Mouse (Mus musculus) intestine, embryonic 16.5 days (tissue): ENCODE results near the gene Ctnna3. TPM values are rescaled to one million over a fixed set of nuclear protein-coding genes. Genes with fewer than 3 reads are reported as not detected.
"Not testable (repeated sequence)": the region's sequence is repeated elsewhere in the genome, so short reads cannot be mapped to it uniquely, and the experiment has no call there.

Source experiments
- ATAC-seq: fragments of 200-750 bp; cut with Nextera tagmentation; 2 replicates; pipeline ENCODE4 v1.8.0; 2017; ENCODE audit warnings: moderate TSS enrichment, moderate library complexity
- H3K27ac ChIP-seq: fragments of 300-500 bp; sonication (generic); 2 replicates; pipeline ENCODE4 v1.5.1; 2014; ENCODE audit warnings: mild to moderate bottlenecking, low read length
- H3K27me3 ChIP-seq: fragments of 300-500 bp; sonication (generic); replicated peaks from 2 replicates; pipeline ENCODE4 v1.6.1; 2014; ENCODE audit warnings: low read length, control low read depth, mixed read lengths; ENCODE audit not compliant: control insufficient read depth, insufficient read depth
- H3K36me3 ChIP-seq: fragments of 300-500 bp; sonication (generic); 2 replicates; pipeline ENCODE4 v1.6.1; 2014; ENCODE audit warnings: low read length, control low read depth; ENCODE audit not compliant: control insufficient read depth, insufficient read depth
- H3K4me1 ChIP-seq: fragments of 300-500 bp; sonication (generic); 2 replicates; pipeline ENCODE4 v1.6.1; 2014; ENCODE audit warnings: low read length, control low read depth, mixed read lengths; ENCODE audit not compliant: control insufficient read depth, insufficient read depth
- H3K4me2 ChIP-seq: fragments of 300-500 bp; sonication (generic); 2 replicates; pipeline ENCODE4 v1.6.1; 2014; ENCODE audit warnings: low read depth, low read length, control low read depth
- H3K4me3 ChIP-seq: fragments of 300-500 bp; sonication (generic); 2 replicates; pipeline ENCODE4 v1.5.1; 2014; ENCODE audit warnings: mild to moderate bottlenecking, low read length
- H3K9ac ChIP-seq: fragments of 300-500 bp; sonication (generic); 2 replicates; pipeline ENCODE4 v1.6.1; 2014; ENCODE audit warnings: low read depth, low read length
- H3K9me3 ChIP-seq: fragments of 300-500 bp; sonication (generic); 2 replicates; pipeline ENCODE4 v1.6.1; 2016; ENCODE audit warnings: low read length, control low read depth; ENCODE audit not compliant: control insufficient read depth
- WGBS: fragments of 180-500 bp; shearing (Covaris S2); extraction: QIAGEN DNeasy Blood & Tissue Kit; methylation state at CpG from one replicate; pipeline ENCODE4 v1.1.7; 2014; 5-methylcytosine and 5-hydroxymethylcytosine counted together
- polyA plus RNA-seq: library from polyadenylated mRNA; unstranded; fragments of >200 nt; fragmentation: Nextera tagmentation; extraction: Ambion mirVana; gene quantifications from 2 replicates; pipeline ENCODE4 v1.2.1, GENCODE M21; 2015

Ctnna3 gene
- polyA plus RNA-seq, 1 experiment from 2014 or later, result 0.89 TPM

GRCm38 (mm10) chr10:63432887-63433286 is 3.0 kb downstream of the Ctnna3 start:
- no peaks in the 10 kb centered on the region for H3K9me3 ChIP-seq
- WGBS, result 67% methylated on average over 2 of the region's 2 CpGs
- H3K9ac ChIP-seq, result no peak overlapping the region
- no peak overlapping the region for H3K4me2 ChIP-seq
- H3K4me1 ChIP-seq, result no peaks in the 10 kb centered on the region
- H3K27ac ChIP-seq, result no peak overlapping the region
- H3K36me3 ChIP-seq, result no peaks in the 10 kb centered on the region
- H3K4me3 ChIP-seq, result no peak overlapping the region
- no peaks in the 10 kb centered on the region for H3K27me3 ChIP-seq
- no peak for ATAC-seq

- H3K9ac ChIP-seq, result no peak overlapping the region
- H3K4me3 ChIP-seq, result no peak overlapping the region
- H3K36me3 ChIP-seq, result no peaks in the 10 kb centered on the region
- no peak overlapping the region for H3K27ac ChIP-seq
- no peaks in the 10 kb centered on the region for H3K4me1 ChIP-seq
- no peaks in the 10 kb centered on the region for H3K27me3 ChIP-seq
- H3K4me2 ChIP-seq, result no peak overlapping the region
- ATAC-seq, result no peak
- H3K9me3 ChIP-seq, result no peaks in the 10 kb centered on the region
Measured at GRCm38 (mm10) chr10:63438736-63439262, 8.9 kb downstream of the Ctnna3 start.

- ATAC-seq, result no peak
- Histone ChIP-seq H3K4me1 (no peaks in the 10 kb centered on the region), H3K27me3 (no peaks in the 10 kb centered on the region), H3K4me2 (no peak overlapping the region), H3K36me3 (no peaks in the 10 kb centered on the region), H3K9me3 (no peaks in the 10 kb centered on the region), H3K9ac (no peak overlapping the region), H3K27ac (no peak overlapping the region), H3K4me3 (no peak overlapping the region)
- WGBS, result 62% methylated on average over 7 of the region's 7 CpGs
Measured at GRCm38 (mm10) chr10:63439694-63440228, 9.9 kb downstream of the Ctnna3 start.

- not testable (repeated sequence) for H3K4me1 ChIP-seq, H3K9ac ChIP-seq, H3K9me3 ChIP-seq, H3K27me3 ChIP-seq, ATAC-seq, H3K4me2 ChIP-seq, H3K4me3 ChIP-seq, H3K27ac ChIP-seq, H3K36me3 ChIP-seq
- 84% methylated on average over 13 of the region's 13 CpGs for WGBS
Measured at GRCm38 (mm10) chr10:63444602-63445387, 14.9 kb downstream of the Ctnna3 start.

GRCm38 (mm10) chr10:63453926-63454325 is 24.0 kb downstream of the Ctnna3 start:
- H3K9me3 ChIP-seq, result no peaks in the 10 kb centered on the region
- no peak overlapping the region for H3K9ac ChIP-seq
- no peak for ATAC-seq
- no peaks in the 10 kb centered on the region for H3K36me3 ChIP-seq
- H3K27ac ChIP-seq, result no peak overlapping the region
- H3K4me1 ChIP-seq, result no peaks in the 10 kb centered on the region
- 83% methylated on average over 4 of the region's 4 CpGs for WGBS
- no peaks in the 10 kb centered on the region for H3K27me3 ChIP-seq
- H3K4me3 ChIP-seq, result no peak overlapping the region
- no peak overlapping the region for H3K4me2 ChIP-seq

GRCm38 (mm10) chr10:63455110-63455878 is 25.4 kb downstream of the Ctnna3 start:
- 57% methylated on average over 8 of the region's 8 CpGs for WGBS

GRCm38 (mm10) chr10:63457292-63458128 is 27.6 kb downstream of the Ctnna3 start:
- Histone ChIP-seq H3K27ac (no peak overlapping the region), H3K9ac (0 out of 2 replicates have a peak overlapping the region, but pooled peaks have one; percentile 30), H3K27me3 (no peaks in the 10 kb centered on the region), H3K4me2 (peak overlapping the region; percentile 17), H3K4me1 (no peaks in the 10 kb centered on the region), H3K9me3 (no peaks in the 10 kb centered on the region), H3K4me3 (peak overlapping the region; percentile 27), H3K36me3 (no peaks in the 10 kb centered on the region)
- ATAC-seq, result peak; percentile 42; the same call in 1 of the 2 replicates
- WGBS, result 38% methylated on average over 17 of the region's 17 CpGs

More at GRCm38 (mm10) chr10:63455110-63455878, 25.4 kb downstream of the Ctnna3 start:
- Histone ChIP-seq H3K9me3 (no peaks in the 10 kb centered on the region), H3K27me3 (no peaks in the 10 kb centered on the region), H3K4me1 (no peaks in the 10 kb centered on the region), H3K36me3 (no peaks in the 10 kb centered on the region), H3K9ac (no peak overlapping the region), H3K4me2 (no peak overlapping the region), H3K4me3 (no peak overlapping the region), H3K27ac (no peak overlapping the region)
- ATAC-seq, result no peak

GRCm38 (mm10) chr10:63460935-63461334 is 31.0 kb downstream of the Ctnna3 start:
- 43% methylated on average over 5 of the region's 5 CpGs for WGBS
- H3K4me2 ChIP-seq, result no peak overlapping the region

More at GRCm38 (mm10) chr10:63460935-63461334, 31.0 kb downstream of the Ctnna3 start:
- Histone ChIP-seq H3K9ac (no peak overlapping the region), H3K27ac (no peak overlapping the region), H3K36me3 (no peaks in the 10 kb centered on the region), H3K4me1 (no peaks in the 10 kb centered on the region), H3K27me3 (no peaks in the 10 kb centered on the region), H3K9me3 (no peaks in the 10 kb centered on the region), H3K4me3 (no peak overlapping the region)
- no peak for ATAC-seq
